Mouse (Mus musculus): ENCODE data around the gene Usp20. TPM values are rescaled to one million over a fixed set of nuclear protein-coding genes. Genes with fewer than 3 reads are reported as not detected.

Usp20 gene
- polyA plus RNA-seq, 1 experiment from 2014 or later, result 38.5 TPM

DNA sequence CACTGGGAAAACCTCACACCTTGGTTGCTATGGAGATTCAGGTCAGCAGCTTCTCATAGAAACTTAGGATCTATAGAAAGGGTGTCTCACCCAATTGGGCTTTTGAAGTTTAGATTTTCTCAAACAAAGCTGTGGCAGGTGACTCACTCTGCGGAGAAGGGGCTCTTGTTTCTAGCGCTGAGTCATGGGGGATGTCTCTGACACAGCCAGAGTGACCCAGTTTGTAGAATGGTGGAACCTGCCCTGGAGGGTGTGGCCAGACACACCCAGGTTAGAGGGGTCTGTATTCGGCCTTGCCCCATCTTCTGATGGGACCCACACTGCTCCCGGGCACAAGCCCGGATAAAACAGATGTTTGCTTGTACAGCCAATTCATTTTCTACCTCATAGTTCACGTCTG lies 60.8 kb downstream of the Usp20 start:
- Histone ChIP-seq H3K4me2 (no peak overlapping the region), H3K36me3 (peaks cover 26% of the 10 kb centered on the region), H3K4me1 (replicated peaks) (no peaks in the 10 kb centered on the region), H3K9me3 (replicated peaks) (no peaks in the 10 kb centered on the region), H3K27ac (no peak overlapping the region), H3K27me3 (no peaks in the 10 kb centered on the region), H3K4me3 (no peak overlapping the region), H3K9ac (no peak overlapping the region)
- ATAC-seq (replicated peaks; ENCODE audit: insufficient number of reproducible peaks, insufficient read depth, low FRiP score, low read depth), result no peak
- WGBS, result 91% methylated on average over 6 of the region's 6 CpGs

DNA sequence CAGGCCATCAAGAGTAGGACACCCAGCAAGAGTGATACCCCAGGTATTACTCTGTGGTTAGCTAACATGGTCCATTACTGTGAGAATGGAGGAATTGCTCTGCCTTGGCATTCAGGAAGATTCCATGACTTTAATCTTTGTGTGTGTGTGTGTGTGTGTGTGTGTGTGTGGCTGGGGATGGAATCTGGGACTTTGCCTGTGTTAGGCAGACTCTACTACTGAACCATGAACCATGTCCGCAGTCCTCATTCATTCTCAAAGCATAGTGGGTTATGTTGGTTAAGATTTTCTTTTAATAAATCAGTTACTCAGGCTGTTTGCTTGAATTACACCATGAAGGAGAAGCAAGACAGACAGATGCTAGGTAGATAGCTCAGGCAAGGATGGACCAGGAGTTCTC lies 61.8 kb downstream of the Usp20 start:
- no peak for ATAC-seq (replicated peaks; ENCODE audit: insufficient number of reproducible peaks, insufficient read depth, low FRiP score, low read depth)
- Histone ChIP-seq H3K27me3 (no peaks in the 10 kb centered on the region), H3K27ac (no peak overlapping the region), H3K4me2 (no peak overlapping the region), H3K4me1 (replicated peaks) (no peaks in the 10 kb centered on the region), H3K9me3 (replicated peaks) (no peaks in the 10 kb centered on the region), H3K9ac (no peak overlapping the region), H3K4me3 (no peak overlapping the region), H3K36me3 (peaks cover 26% of the 10 kb centered on the region)
- 96% methylated on average over 1 of the region's 1 CpGs for WGBS

DNA sequence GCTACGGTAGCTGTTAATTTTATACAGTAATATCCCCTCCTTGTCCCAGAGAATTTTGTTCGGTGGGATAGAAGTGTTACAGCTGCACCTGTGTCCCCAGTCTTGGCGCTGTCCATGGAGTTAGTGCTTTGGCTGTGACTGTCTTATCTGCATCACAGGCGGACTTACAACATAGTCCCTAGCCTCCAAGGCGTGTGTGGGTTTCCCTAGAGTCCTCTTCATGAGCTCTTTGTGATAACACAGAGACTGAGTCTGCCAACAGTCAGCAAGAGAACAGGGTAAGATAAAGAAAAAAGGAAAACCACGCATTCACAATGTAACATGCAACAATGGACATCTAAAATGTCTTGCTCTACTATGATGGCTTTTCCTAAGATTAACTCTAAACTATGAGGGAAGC lies 66.0 kb downstream of the Usp20 start:
- Histone ChIP-seq H3K4me2 (no peak overlapping the region), H3K27ac (no peak overlapping the region), H3K4me1 (replicated peaks) (no peaks in the 10 kb centered on the region), H3K4me3 (no peak overlapping the region), H3K36me3 (peaks cover 22% of the 10 kb centered on the region), H3K9me3 (replicated peaks) (no peaks in the 10 kb centered on the region), H3K9ac (no peak overlapping the region), H3K27me3 (no peaks in the 10 kb centered on the region)
- ATAC-seq (replicated peaks; ENCODE audit: insufficient number of reproducible peaks, insufficient read depth, low FRiP score, low read depth), result no peak
- 67% methylated on average over 6 of the region's 6 CpGs for WGBS

DNA sequence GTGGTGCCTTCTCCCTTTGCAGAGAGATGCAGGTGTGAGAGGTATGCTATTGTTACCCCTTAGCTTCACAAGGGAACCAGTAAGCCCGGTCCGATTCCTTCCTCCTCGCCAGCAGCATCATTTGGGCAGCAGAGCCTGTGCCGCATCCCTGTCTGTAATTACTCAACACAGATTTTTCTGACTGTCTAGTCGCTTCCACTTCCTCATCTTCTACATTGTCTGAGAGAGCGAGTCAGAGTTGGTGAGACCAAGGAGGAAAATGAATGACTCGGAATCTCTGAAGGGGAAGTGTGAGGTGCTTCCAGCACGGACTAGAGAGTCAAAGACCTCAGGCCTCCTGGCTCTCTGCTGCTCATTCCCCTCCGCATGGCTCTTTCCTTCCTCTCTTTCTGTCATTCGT lies 70.4 kb downstream of the Usp20 start:
- Histone ChIP-seq H3K36me3 (peaks cover 54% of the 10 kb centered on the region), H3K27ac (no peak overlapping the region), H3K27me3 (no peaks in the 10 kb centered on the region), H3K4me1 (replicated peaks) (no peaks in the 10 kb centered on the region), H3K4me2 (no peak overlapping the region), H3K9me3 (replicated peaks) (no peaks in the 10 kb centered on the region), H3K4me3 (no peak overlapping the region), H3K9ac (no peak overlapping the region)
- ATAC-seq (replicated peaks; ENCODE audit: insufficient number of reproducible peaks, insufficient read depth, low FRiP score, low read depth), result no peak
- WGBS, result 86% methylated on average over 10 of the region's 10 CpGs

DNA sequence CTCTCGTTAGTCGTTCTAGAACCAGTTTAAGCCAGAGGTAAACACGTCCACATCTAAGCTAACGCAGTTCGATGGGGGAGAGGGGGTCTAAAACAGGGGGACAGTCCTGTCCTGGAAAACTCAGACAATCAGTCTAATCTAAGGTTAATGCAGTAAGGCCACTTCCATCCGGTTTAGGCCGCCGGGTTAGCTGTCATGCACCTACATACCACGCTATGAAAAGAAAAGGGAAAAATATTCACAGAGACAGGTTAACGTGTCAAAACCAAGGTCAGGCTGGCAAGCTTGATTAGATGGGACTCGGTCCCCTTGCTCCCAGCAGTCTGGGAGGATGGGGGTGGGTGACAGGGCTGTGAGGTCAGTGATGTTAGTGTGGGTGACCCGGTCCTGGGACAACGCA lies 71.3 kb downstream of the Usp20 start:
- Histone ChIP-seq H3K27me3 (no peaks in the 10 kb centered on the region), H3K4me1 (replicated peaks) (no peaks in the 10 kb centered on the region), H3K9me3 (replicated peaks) (no peaks in the 10 kb centered on the region), H3K27ac (no peak overlapping the region), H3K9ac (no peak overlapping the region), H3K4me3 (no peak overlapping the region), H3K4me2 (no peak overlapping the region), H3K36me3 (peaks cover 64% of the 10 kb centered on the region)
- WGBS, result 90% methylated on average over 13 of the region's 13 CpGs
- no peak for ATAC-seq (replicated peaks; ENCODE audit: insufficient number of reproducible peaks, insufficient read depth, low FRiP score, low read depth)

DNA sequence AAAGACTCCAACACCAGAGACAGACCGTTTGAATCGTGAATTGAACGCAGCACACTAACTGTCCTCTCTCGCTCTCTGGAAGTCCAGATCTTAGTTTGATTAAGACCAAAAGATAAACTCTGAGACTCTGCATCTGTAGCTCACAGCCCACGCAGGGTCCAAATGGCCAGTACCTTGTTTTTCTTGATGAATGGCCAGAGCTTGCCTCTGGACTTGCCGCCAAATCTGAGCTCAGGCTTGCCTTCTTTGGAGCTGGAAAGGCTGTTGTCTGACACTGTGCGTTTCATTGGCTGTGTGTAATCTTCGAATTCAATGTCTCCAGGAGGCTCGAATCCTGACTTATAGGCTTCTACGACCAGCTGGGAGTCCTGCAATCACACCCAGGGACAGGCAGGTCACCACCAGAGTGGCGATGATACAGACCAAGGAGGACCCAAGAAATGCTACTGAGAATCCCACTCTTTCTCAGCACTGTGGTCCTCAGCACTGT lies 71.8 kb downstream of the Usp20 start:
- no peak for ATAC-seq (replicated peaks; ENCODE audit: insufficient number of reproducible peaks, insufficient read depth, low FRiP score, low read depth)
- 83% methylated on average over 11 of the region's 11 CpGs for WGBS
- Histone ChIP-seq H3K9ac (no peak overlapping the region), H3K27me3 (no peaks in the 10 kb centered on the region), H3K36me3 (peaks cover 68% of the 10 kb centered on the region), H3K9me3 (replicated peaks) (no peaks in the 10 kb centered on the region), H3K4me1 (replicated peaks) (no peaks in the 10 kb centered on the region), H3K4me2 (no peak overlapping the region), H3K27ac (no peak overlapping the region), H3K4me3 (no peak overlapping the region)

DNA sequence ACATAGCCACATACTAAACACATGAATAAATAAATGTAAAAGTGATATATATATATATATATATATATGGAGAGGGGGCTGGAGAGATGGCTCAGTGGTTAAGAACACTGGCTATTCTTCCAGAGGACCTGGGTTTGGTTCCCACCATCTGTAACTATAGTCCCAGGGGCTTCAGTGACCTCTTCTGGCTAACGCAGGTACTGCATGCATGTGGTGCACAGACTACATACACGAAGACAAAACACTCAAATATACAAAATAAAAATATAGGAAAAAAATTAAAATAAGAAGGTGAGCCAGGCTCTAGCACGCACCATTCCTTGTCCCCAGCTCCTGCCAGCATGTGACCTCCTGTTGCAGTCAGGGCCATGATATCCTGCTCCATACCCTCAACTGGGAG lies 74.0 kb downstream of the Usp20 start:
- H3K36me3 ChIP-seq, result peaks cover 68% of the 10 kb centered on the region

DNA sequence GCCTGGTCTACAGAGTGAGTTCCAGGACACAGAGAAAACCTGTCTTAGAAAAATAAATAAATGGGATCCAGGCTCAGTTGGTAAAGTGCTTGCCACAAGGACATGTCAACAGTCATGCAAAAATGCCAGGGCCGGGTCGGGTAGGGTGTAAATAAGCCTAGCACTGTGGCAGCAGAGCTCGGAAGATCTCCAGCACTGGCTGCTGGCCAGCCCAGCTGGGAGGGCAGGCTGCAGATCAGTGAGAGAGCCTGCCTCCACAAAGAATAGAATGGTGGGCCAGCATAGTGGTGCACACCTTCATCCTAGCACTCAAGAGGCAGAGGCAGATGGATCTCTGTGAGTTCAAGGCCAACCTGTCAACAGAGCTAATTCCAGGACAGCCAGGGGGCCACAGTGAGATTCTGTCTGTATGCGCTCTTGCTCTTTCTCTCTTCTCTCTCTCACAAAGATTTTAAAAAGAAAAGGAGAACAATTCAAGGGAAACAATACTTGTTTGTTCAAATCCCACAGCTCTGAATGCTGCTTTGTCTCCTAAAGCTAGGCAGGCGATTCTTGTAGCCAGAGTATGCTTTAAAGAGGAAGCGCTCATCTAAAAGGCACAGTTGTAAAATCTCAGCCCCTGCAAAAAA lies 75.6 kb downstream of the Usp20 start:
- H3K9me3 ChIP-seq (replicated peaks), result no peaks in the 10 kb centered on the region
- no peaks in the 10 kb centered on the region for H3K4me1 ChIP-seq (replicated peaks)
- H3K36me3 ChIP-seq, result peaks cover 54% of the 10 kb centered on the region
- no peak overlapping the region for H3K4me3 ChIP-seq
- H3K9ac ChIP-seq, result no peak overlapping the region
- ATAC-seq (replicated peaks; ENCODE audit: insufficient number of reproducible peaks, insufficient read depth, low FRiP score, low read depth), result no peak
- H3K4me2 ChIP-seq, result no peak overlapping the region
- WGBS, result 69% methylated on average over 6 of the region's 6 CpGs
- H3K27ac ChIP-seq, result no peak overlapping the region
- H3K27me3 ChIP-seq, result no peaks in the 10 kb centered on the region

More for the DNA sequence above, 74.0 kb downstream of the Usp20 start:
- Histone ChIP-seq H3K9ac (no peak overlapping the region), H3K9me3 (replicated peaks) (no peaks in the 10 kb centered on the region), H3K27me3 (no peaks in the 10 kb centered on the region), H3K27ac (no peak overlapping the region), H3K4me3 (no peak overlapping the region), H3K4me2 (no peak overlapping the region), H3K4me1 (replicated peaks) (no peaks in the 10 kb centered on the region)
- ATAC-seq (replicated peaks; ENCODE audit: insufficient number of reproducible peaks, insufficient read depth, low FRiP score, low read depth), result no peak
- 95% methylated on average over 3 of the region's 3 CpGs for WGBS

DNA sequence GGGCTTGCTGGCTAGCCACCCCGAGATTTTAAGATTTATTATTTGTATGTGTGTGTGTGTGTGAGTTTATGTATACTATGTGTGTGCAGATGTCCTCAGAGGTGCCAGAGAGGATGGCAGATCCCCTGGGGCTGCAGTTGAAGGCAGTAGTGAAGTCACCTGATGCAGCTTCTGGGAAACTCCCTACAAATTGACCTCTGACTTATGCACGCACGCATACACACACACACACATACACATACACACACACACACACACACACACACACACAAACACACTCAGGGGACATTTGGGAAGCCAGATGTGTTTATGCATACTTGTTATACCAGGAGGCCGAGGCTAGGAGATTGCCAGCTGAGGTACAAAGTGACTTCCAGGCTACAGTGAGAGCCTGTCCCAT lies 76.4 kb downstream of the Usp20 start:
- Histone ChIP-seq H3K36me3 (peaks cover 54% of the 10 kb centered on the region), H3K27ac (no peak overlapping the region), H3K27me3 (no peaks in the 10 kb centered on the region), H3K9me3 (replicated peaks) (no peaks in the 10 kb centered on the region), H3K4me1 (replicated peaks) (no peaks in the 10 kb centered on the region), H3K9ac (no peak overlapping the region), H3K4me2 (no peak overlapping the region), H3K4me3 (no peak overlapping the region)
- no peak for ATAC-seq (replicated peaks; ENCODE audit: insufficient number of reproducible peaks, insufficient read depth, low FRiP score, low read depth)
- WGBS, result 93% methylated on average over 4 of the region's 4 CpGs

DNA sequence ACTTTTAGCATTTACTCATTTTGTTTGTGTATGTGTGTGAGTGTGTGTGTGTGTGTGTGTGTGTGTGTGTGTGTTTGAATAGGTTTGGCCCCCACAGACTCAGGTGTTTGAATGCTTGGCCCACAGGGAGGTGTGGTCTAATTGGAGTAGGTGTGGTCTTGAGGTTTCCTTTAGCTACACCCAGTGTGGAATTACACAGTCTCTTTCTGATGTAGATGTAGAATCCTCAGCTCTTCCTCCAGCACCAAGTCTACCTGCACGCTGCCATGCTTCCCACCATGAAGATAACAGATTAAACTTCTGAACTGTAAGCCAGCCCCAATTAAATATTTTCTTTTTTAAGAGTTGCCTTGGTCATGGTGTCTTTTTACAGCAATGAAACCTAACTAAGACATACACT lies 78.2 kb downstream of the Usp20 start:
- H3K36me3 ChIP-seq, result peaks cover 45% of the 10 kb centered on the region
- no peaks in the 10 kb centered on the region for H3K4me1 ChIP-seq (replicated peaks)
- no peak for ATAC-seq (replicated peaks; ENCODE audit: insufficient number of reproducible peaks, insufficient read depth, low FRiP score, low read depth)
- no peaks in the 10 kb centered on the region for H3K27me3 ChIP-seq
- 87% methylated on average over 1 of the region's 1 CpGs for WGBS
- no peak overlapping the region for H3K27ac ChIP-seq
- no peak overlapping the region for H3K4me2 ChIP-seq
- no peak overlapping the region for H3K4me3 ChIP-seq
- no peak overlapping the region for H3K9ac ChIP-seq
- no peaks in the 10 kb centered on the region for H3K9me3 ChIP-seq (replicated peaks)

DNA sequence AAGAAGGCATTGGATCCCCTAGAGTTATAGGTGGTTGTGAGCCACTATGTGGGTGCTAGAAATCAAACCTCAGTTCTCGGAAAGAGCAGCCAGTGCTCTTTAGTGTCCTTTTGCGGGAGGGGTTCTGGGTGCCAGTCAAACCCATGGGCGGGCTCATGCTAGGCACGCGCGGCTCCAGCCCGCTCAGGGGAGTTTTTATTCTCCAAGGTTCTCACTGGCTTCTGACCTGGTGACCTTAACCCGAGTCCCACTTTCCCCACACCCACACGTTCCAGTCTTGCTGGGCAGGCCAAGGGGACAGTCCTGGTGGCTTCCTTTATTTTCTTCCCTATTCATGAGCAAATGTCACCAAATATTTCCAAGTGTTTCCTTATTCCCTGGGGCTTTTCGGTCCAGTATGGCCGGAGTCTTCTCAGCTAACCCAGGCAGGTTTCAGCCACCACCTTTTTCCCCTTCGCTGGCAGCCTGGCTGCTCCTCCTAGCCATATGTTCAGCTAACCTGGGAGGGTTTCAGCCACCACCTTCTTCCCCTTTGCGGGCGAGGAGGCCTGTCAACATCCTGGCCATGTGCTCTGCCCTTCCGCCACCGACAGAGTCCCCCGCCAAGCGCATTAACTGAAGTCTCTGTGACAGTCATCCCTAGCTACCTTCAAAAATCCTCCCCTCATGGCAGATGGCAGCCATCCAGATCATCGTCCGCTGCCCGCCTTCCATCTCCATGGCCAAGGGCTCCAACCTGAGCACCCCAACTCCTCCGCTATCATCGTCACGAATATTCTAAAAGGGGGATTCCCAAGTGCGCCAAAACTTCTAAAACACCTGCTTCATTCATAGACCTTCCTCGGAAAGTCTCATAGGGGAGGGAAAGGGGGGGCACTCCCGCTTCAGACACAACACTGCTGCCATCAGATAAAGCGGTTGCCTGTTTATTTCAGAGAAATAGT lies 79.0 kb downstream of the Usp20 start:
- WGBS, result 76% methylated on average over 28 of the region's 28 CpGs
- H3K4me2 ChIP-seq, result no peak overlapping the region
- H3K27me3 ChIP-seq, result no peaks in the 10 kb centered on the region
- H3K36me3 ChIP-seq, result peaks cover 37% of the 10 kb centered on the region
- H3K4me1 ChIP-seq (replicated peaks), result 0 out of 2 replicates have a peak, but pooled peaks cover 2% of the 10 kb centered on the region
- no peaks in the 10 kb centered on the region for H3K9me3 ChIP-seq (replicated peaks)
- ATAC-seq (replicated peaks; ENCODE audit: insufficient number of reproducible peaks, insufficient read depth, low FRiP score, low read depth), result no peak
- H3K27ac ChIP-seq, result no peak overlapping the region
- no peak overlapping the region for H3K4me3 ChIP-seq
- H3K9ac ChIP-seq, result no peak overlapping the region
